Mouse (Mus musculus): ENCODE results near the gene Arhgef3. TPM values are rescaled to one million over a fixed set of nuclear protein-coding genes. Genes with fewer than 3 reads are reported as not detected.

The Arhgef3 gene
- 8.6 and 13.0 TPM in 2 replicates for polyA plus RNA-seq (2016; fragmentation: Nextera tagmentation; extraction: Ambion mirVana)

DNA sequence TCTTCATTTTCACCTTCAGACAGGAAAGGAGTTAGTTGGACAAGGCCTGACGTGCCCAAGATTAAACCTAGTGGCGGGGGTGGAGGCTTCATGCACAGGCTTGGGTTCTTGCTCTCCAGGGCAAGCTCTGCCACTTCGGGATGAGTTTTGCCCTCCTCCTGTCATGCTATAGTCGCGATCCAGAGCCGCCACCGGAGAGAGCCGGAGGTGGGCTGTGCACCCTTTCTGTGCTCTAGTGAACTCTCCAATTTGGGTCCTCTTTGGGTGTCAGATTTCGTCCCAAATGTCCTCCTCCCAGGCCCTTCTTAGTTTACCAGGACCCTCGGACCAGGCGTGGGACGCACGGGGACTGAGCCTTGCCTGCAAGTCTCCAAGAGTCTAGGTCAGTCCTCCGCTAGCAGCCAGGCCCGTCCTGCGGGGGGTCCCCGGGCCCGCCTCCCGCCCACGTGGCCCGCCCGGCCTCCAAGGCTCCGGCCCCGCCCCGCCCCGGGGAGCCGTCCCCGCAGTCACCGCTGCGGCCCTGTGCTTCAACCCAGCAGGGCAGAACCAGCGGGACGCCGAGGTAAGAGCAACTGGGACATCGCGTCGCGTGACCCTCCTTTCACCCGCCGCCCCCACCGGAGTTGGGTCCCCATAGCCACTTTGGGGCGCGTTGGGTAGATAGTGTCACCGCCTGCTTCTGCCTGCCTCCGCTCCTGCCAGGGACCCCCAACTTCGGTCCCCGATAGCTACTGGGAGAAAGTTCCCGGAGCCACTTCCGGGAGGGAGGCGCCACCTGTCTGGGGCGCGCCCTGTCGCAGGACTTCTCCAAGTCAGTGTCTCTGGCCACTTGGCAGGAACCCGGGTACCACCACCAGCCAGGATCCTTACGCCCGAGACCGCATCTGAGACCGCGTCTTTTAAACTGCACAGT, at the start of gene Arhgef3:
Gene Arhgef3 (plus strand): TSS at position 538 of the 913 bp plus-strand sequence.
- peaks cover 27% of the 10 kb centered on the region; the same call in 1 of the 2 replicates for H3K27me3 ChIP-seq (ENCODE audit: insufficient read depth, poor library complexity, severe bottlenecking)
- H3K9me3 ChIP-seq: no peaks in the 10 kb centered on the region
- H3K4me1 ChIP-seq: peaks cover 18% of the 10 kb centered on the region; the same call in 1 of the 2 replicates
- DNase-seq (ENCODE audit: low spot score): peak; percentile 77
- peak within 1 kb of the TSS; percentile 68 for H3K4me3 ChIP-seq
- H3K36me3 ChIP-seq: no peaks in the 10 kb centered on the region
- H3K27ac ChIP-seq: peak within 1 kb of the TSS; percentile 69
- WGBS: under 1% methylated on average over 58 of the region's 58 CpGs

DNA sequence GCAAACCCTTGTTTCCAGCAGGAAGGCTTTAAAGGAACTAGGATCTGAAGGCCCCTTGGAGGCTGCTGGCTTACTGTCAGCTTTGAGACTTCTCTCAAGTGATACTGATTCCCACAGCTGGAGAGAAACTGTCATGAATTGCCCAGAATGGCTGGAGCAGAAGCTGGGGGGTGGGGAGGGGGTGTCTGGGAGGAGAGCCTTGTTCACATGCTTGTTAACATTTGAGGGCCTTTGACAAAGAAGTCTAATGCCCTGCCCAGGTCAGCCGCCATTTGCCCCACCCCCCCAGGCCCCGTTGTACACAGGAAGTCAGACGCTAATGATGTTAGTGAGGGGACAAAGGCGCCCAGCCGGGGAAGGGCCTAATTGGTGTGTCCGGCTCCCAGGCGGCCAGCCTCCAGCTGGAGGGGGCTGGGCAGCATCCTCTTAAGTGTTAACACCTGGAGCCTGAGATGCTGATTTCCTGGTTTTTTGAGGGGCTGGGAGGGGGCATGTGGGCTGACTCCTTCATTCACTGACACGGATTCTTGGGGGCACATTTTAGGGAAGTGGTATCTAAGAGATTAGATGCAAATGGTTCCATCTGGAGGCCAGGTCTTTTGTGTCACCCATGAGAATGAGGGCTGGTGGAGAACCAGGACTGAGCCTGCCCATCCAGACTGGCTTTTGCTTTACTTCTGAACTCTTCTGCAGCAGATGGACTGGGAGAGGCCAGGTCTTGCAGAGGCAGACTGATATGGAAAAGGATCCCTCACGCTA, 48.3 kb upstream of the Arhgef3 start:
- no peak for DNase-seq (ENCODE audit: low spot score)
- Histone ChIP-seq H3K36me3 (no peaks in the 10 kb centered on the region), H3K27me3 (ENCODE audit: insufficient read depth, poor library complexity, severe bottlenecking) (no peaks in the 10 kb centered on the region), H3K4me3 (peak overlapping the region; percentile 32), H3K9me3 (no peaks in the 10 kb centered on the region), H3K4me1 (peaks cover 64% of the 10 kb centered on the region), H3K27ac (peak overlapping the region; percentile 87)
- WGBS: 7% methylated on average over 9 of the region's 9 CpGs

DNA sequence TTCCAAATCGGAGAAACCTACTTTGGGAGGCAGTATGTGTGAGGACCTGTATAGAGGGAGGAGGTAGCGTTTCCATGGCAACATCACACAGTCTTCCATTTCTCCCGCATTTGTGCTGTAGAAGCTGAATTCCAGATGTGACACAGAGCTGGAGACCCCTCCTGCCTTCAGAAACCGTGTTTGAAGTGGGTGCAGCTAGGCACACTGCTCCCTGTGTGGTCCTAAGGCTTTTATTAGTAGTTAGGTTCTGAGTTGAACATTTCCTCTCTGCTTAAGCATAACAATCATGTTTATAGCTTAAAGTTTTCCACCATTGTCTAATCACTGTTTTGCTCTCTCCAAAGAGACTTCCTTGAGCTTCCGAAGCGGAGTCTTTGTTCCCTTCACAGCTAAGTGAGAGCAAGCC, 46.8 kb upstream of the Arhgef3 start:
- Histone ChIP-seq H3K4me1 (peaks cover 73% of the 10 kb centered on the region), H3K27ac (peak overlapping the region; percentile 43), H3K27me3 (ENCODE audit: insufficient read depth, poor library complexity, severe bottlenecking) (no peaks in the 10 kb centered on the region), H3K4me3 (no peak overlapping the region), H3K9me3 (no peaks in the 10 kb centered on the region), H3K36me3 (no peaks in the 10 kb centered on the region)
- 50% methylated on average over 6 of the region's 6 CpGs for WGBS
- DNase-seq (ENCODE audit: low spot score): no peak

DNA sequence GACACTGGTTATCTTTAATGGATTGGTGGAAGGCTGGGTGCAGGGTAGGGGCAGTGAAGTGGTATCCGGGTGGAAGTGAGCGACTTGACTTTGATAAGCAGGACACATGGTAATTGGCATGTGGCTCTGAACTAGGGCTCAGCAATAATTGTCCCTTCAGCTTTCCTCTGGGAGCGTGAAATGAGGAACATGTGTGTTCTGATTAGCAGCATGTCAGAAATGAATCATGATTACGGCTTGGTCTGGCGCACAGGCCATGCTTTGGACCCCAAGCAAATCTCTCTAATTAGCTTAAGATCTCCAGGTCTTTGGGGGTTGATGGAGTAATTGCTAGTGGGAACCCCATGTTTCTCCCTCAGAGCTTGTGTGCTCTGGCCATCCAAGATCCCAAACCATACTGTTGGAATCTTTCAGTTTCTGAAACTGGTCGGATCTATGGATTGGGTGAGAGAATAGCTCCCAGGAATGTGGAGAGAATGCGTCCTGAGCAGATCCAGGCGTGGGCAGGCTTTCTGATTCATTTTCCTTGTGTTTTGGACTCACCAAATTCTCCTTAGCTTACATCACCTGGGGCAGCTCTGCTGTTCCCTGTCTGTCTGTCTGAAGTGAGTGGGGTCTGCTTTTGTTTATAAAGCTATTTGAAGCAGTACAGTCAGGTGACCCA, 45.1 kb upstream of the Arhgef3 start:
- no peaks in the 10 kb centered on the region for H3K27me3 ChIP-seq (ENCODE audit: insufficient read depth, poor library complexity, severe bottlenecking)
- 28% methylated on average over 8 of the region's 8 CpGs for WGBS
- no peak overlapping the region for H3K4me3 ChIP-seq
- peak overlapping the region; percentile 70; the same call in 1 of the 2 replicates for H3K27ac ChIP-seq
- no peaks in the 10 kb centered on the region for H3K9me3 ChIP-seq
- H3K36me3 ChIP-seq: no peaks in the 10 kb centered on the region
- H3K4me1 ChIP-seq: peaks cover 88% of the 10 kb centered on the region
- no peak for DNase-seq (ENCODE audit: low spot score)

DNA sequence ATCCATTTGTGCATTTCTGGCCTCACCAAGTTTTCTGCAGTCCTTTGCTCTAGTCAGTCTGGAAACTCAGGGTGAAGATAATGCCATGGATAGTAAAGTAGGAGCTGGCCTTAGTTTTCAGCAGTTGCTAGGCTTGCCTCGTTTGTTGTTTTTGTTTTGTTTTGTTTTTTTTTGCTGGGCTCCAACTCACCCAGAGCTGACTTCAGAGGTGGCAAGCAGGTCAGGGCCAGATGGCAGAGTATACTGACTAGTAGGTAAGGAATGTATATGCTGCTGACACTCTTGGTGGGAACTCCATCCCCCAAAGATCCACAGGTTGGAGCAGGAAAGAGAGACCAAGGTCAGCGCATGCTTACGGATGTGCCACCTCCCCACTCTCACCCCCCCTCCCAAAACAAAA, 44.6 kb upstream of the Arhgef3 start:
- H3K4me3 ChIP-seq: no peak overlapping the region
- peaks cover 94% of the 10 kb centered on the region for H3K4me1 ChIP-seq
- 24% methylated on average over 3 of the region's 3 CpGs for WGBS

DNA sequence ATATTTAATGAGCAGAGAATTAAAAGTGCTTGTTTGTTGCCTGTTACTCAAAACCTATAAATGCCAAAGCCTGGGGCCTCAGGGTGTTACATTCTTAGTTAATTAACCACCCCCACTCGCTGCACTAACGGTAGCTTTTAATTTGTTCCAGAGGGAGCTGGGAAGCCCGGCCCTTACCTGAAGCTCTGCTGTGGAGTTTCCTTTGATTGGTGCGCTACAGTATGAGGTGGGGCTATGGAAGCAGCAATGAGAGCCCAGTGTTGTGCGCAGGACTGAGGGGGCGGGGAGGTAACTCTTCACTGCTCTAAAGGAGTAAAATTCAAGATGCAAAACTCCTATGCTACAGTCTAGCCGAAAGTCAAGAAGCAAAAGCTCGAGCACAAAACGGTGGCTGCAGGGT, 43.9 kb upstream of the Arhgef3 start:
- no peak for DNase-seq (ENCODE audit: low spot score)
- peaks cover 97% of the 10 kb centered on the region for H3K4me1 ChIP-seq
- H3K27ac ChIP-seq: peak overlapping the region; percentile 70
- H3K4me3 ChIP-seq: no peak overlapping the region
- no peaks in the 10 kb centered on the region for H3K9me3 ChIP-seq
- WGBS: 24% methylated on average over 9 of the region's 9 CpGs
- H3K27me3 ChIP-seq (ENCODE audit: insufficient read depth, poor library complexity, severe bottlenecking): no peaks in the 10 kb centered on the region
- H3K36me3 ChIP-seq: no peaks in the 10 kb centered on the region

More for the DNA sequence above, 44.6 kb upstream of the Arhgef3 start:
- no peak for DNase-seq (ENCODE audit: low spot score)
- no peaks in the 10 kb centered on the region for H3K9me3 ChIP-seq
- peak overlapping the region; percentile 70 for H3K27ac ChIP-seq
- H3K27me3 ChIP-seq (ENCODE audit: insufficient read depth, poor library complexity, severe bottlenecking): no peaks in the 10 kb centered on the region
- H3K36me3 ChIP-seq: no peaks in the 10 kb centered on the region

DNA sequence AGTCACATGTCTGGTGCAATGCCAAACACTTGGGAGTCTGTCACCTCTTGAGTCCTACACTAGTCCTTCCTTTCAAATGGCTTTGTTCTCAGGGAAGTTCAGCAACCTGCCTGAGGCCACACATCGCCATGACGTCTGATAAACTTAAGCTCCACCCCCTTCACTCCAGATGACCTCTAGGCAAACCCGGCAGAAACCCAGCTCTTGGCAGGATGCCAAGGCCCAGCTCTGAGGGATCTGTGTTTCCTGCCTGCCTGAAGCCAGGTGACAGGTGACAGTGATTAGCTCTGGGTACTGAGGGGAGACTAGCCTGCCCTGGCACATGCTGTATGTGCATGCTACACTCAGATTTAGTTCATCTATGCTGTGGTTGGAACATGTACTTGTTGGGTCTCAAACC, 42.7 kb upstream of the Arhgef3 start:
- Histone ChIP-seq H3K9me3 (no peaks in the 10 kb centered on the region), H3K36me3 (no peaks in the 10 kb centered on the region), H3K4me3 (no peak overlapping the region), H3K27ac (peak overlapping the region; percentile 70), H3K27me3 (ENCODE audit: insufficient read depth, poor library complexity, severe bottlenecking) (no peaks in the 10 kb centered on the region), H3K4me1 (peaks cover 97% of the 10 kb centered on the region)
- 1% methylated on average over 3 of the region's 3 CpGs for WGBS
- DNase-seq (ENCODE audit: low spot score): peak; percentile 87

DNA sequence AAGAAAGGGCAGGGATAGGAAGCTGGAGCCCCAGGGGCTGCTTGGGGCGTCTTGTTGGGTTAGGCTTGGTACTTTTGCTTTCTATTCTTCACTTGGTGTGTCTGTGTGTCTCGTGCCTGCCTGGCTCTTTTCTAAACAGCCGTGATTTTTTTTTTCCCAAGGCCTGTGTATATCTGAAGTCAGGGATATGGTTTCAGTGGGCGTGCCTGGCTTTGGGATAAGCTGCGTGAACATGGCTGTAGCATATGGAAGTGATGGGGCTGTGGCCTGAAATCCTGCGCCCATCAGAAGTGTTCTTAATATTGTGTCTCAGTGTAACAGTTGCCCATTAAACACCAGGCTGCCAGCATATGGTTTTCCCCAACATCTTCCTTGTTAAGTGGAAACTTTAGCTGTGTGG, 39.6 kb upstream of the Arhgef3 start:
- H3K4me1 ChIP-seq: peaks cover 75% of the 10 kb centered on the region
- no peaks in the 10 kb centered on the region for H3K9me3 ChIP-seq
- H3K36me3 ChIP-seq: no peaks in the 10 kb centered on the region
- H3K27me3 ChIP-seq (ENCODE audit: insufficient read depth, poor library complexity, severe bottlenecking): no peaks in the 10 kb centered on the region
- H3K4me3 ChIP-seq: no peak overlapping the region
- no peak for DNase-seq (ENCODE audit: low spot score)
- H3K27ac ChIP-seq: peak overlapping the region; percentile 52; the same call in 1 of the 2 replicates
- 66% methylated on average over 6 of the region's 6 CpGs for WGBS

DNA sequence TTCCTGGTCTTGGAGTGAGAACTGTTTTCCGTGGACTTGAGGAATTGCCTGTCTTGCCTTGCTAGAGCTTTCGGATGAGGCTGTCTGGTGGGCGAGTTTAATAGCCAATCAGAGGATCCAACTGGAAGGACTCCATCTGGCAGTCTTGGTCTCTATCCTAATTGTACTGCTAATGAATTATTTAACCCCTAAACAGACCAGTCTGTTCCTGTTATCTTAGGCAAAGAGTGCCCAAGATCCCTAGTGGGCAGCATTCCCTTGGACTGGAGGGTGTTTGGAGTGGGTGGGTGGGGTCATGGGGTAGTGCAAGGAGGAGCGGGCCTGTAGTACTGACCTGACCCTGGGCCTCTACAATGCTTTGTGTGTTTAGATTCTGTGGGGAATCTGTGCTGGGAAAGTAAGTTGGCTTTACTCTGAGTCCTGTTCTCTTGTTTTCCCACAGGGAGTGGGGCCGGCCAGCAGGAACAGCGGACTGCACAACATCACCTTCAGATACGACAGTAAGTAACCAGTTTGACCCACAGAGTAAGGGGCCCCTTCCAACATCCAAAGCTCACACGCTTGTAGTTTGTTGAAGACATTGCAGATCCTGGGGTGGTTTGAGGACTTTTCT, 38.7 kb upstream of the Arhgef3 start:
- no peaks in the 10 kb centered on the region for H3K36me3 ChIP-seq
- H3K27ac ChIP-seq: peak overlapping the region; percentile 84
- DNase-seq (ENCODE audit: low spot score): no peak
- peaks cover 66% of the 10 kb centered on the region for H3K4me1 ChIP-seq
- no peaks in the 10 kb centered on the region for H3K27me3 ChIP-seq (ENCODE audit: insufficient read depth, poor library complexity, severe bottlenecking)
- WGBS: 62% methylated on average over 8 of the region's 8 CpGs
- peak overlapping the region; percentile 8; the same call in 1 of the 2 replicates for H3K4me3 ChIP-seq
- H3K9me3 ChIP-seq: no peaks in the 10 kb centered on the region

DNA sequence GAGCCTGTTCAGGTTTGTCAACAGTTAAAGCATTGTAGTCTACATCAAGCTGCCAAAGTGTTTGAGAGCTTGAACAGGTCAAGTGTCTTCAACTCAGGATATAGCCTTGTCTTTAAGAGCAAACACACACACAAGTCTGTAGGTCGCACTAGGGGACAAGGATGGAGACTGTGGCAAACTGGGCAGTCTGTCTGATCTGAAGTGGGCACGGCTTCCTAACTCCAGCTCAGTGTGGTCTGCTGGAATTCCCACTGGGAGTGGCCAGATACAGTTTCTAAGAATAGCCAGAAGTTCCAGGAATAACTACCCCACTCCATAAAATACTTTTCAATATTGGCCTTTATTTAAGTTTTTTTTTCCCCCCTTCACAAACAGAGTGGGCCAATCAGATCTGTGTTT, 38.2 kb upstream of the Arhgef3 start:
- H3K4me1 ChIP-seq: peaks cover 61% of the 10 kb centered on the region
- H3K9me3 ChIP-seq: no peaks in the 10 kb centered on the region
- peak overlapping the region; percentile 8; the same call in 1 of the 2 replicates for H3K4me3 ChIP-seq
- no peaks in the 10 kb centered on the region for H3K27me3 ChIP-seq (ENCODE audit: insufficient read depth, poor library complexity, severe bottlenecking)
- 28% methylated on average over 2 of the region's 2 CpGs for WGBS
- no peaks in the 10 kb centered on the region for H3K36me3 ChIP-seq
- H3K27ac ChIP-seq: peak overlapping the region; percentile 84
- no peak for DNase-seq (ENCODE audit: low spot score)

DNA sequence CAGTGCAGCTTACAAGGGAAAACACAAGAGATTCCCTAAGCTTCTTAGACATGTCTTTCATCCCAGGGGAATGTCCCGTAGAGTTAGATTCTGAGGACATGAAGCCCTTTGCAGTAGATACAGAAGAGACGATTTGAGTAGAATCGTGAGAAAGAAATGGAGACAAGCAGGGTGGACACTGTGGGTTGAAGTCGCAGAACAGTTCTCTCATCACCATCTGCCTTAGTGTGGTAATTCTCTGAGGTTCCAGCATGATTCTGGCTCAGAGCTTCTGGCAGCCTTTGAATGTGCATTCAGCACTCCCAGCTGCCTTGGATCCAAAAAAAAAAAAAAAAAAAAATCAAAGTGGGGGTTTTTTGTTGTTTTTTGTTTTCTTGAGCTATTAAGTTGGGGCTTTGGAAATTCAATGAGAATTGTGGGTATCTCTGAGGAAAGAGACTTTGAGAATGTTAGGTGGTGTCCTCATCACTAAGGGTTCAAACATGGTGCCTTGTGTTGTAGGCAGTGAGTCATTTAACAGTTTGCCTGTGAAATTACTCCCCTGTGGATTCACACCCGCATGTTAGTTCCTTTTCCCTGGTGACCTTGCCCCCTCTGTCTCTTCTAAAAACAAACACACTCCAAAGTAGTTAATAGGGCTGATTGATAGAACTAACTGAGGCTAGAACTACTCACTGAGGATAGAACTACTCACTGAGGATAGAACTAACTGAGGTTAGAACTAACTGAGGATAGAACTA, 33.0 kb upstream of the Arhgef3 start:
- peaks cover 9% of the 10 kb centered on the region for H3K4me1 ChIP-seq
- H3K27me3 ChIP-seq (ENCODE audit: insufficient read depth, poor library complexity, severe bottlenecking): no peaks in the 10 kb centered on the region
- no peak overlapping the region for H3K27ac ChIP-seq
- H3K9me3 ChIP-seq: no peaks in the 10 kb centered on the region
- H3K36me3 ChIP-seq: peaks cover 6% of the 10 kb centered on the region; the same call in 1 of the 2 replicates
- H3K4me3 ChIP-seq: no peak overlapping the region
- WGBS: 63% methylated on average over 5 of the region's 5 CpGs
- no peak for DNase-seq (ENCODE audit: low spot score)

DNA sequence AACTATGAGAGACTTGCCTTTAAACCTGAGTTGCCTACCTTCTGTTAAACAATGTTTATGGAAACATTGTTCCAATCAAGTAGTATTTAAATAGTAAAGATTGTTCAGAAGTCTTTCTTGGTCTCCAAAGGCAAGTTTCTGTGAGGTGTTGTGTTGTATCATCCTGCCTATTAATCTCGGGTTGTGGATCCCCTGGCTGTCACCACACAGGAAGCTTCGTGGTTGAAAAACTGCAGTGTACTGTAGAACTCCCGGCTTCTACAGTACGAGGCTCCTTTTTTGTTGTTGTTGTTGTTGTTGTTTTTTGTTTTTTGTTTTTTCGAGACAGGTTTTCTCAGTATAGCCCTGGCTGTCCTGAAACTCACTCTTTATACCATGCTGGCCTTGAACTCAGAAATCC, 29.2 kb upstream of the Arhgef3 start:
- peaks cover 26% of the 10 kb centered on the region for H3K36me3 ChIP-seq
- no peaks in the 10 kb centered on the region for H3K27me3 ChIP-seq (ENCODE audit: insufficient read depth, poor library complexity, severe bottlenecking)
- no peak overlapping the region for H3K4me3 ChIP-seq
- no peaks in the 10 kb centered on the region for H3K4me1 ChIP-seq
- H3K27ac ChIP-seq: no peak overlapping the region
- WGBS: 65% methylated on average over 5 of the region's 5 CpGs
- H3K9me3 ChIP-seq: no peaks in the 10 kb centered on the region
- DNase-seq (ENCODE audit: low spot score): no peak

Measured in heart, embryonic 10.5 days (tissue).